Mouse (Mus musculus): Measurements from ENCODE around the gene Cdc14b.

The Cdc14b gene

DNA sequence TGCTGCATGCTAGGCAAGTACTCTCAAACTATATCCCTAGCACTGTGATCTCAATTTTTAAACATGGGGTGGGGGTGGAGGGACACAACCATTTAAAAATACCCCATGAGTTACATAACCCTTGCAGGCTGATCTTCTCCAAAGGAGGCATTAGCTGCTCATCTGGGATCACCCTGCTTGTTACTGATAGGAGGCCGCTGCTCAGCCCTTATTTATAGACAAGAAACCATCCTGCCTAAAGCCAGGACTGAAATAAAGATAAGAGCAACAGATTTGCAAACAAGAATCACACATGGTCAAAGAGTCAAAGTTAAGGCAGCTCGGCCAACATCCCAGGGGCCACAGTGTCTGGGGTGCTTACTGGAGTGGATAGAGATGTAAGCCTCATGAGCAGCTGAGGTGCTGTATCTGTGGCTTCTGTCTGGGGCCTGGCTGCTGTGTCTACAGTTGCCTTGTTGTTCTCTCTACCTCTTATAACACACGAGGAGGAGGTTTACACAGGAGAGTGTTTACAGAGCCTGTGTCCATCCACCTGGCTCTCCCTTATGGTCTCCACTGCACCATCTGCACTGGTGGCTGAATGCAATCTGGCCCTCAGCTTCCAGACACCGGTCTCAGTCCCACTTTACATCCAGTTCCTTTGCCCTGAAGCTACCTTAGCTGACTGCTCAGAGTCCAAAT lies 38.0 kb downstream of the Cdc14b start:
- DNase-seq (ENCODE audit: low spot score in 2 of 2): no peak

DNA sequence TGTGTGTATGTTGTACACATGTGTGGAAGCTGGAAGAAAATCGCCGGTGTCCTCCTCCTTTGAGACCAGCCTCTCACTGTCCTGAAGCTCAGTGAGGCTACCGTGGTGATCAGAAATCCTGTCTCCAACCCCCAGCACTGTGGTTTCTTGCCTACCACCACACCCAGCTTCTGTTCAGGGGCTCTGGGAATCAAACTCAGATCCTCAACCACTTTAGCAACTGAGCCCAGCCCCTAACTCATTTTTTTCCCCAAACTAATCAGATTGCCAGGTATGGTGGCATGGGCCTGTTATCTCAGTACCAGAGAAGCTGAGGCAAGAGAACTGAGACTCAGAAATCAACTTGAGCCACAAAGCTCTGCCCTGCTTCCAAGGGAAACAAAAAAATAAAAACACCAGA lies 39.3 kb downstream of the Cdc14b start:
- no peak for DNase-seq (ENCODE audit: low spot score in 2 of 2)

DNA sequence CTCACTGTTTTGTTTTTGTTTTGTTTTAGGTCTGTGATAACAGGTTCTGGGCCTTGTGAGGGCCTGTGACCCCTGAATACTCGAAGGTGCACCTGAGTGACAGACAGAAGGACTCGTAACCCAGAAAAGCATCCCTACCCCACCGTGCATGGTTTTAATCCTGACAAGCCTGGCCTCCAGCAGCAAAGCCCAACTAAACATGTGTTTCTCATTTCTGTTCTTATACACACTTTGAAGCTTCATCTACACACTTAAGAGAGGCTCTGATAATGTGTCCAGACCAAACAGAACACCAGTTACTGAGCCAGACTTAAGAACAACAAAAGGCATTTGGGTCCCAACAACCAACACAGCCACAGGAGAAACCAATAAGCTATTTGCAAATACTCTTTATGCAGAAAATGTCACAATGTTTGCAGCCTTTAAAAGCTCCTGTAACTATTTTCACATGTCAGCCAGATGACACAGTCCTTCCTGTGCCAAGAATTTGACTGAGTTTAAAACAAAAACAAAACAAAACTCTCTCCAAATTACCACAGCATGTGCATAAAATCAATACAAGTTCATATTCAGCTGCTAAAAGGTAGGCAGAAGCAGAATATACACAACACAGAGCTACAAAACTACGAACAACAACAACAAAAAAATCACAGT lies 39.9 kb downstream of the Cdc14b start:
- no peak for DNase-seq (ENCODE audit: low spot score in 2 of 2)

DNA sequence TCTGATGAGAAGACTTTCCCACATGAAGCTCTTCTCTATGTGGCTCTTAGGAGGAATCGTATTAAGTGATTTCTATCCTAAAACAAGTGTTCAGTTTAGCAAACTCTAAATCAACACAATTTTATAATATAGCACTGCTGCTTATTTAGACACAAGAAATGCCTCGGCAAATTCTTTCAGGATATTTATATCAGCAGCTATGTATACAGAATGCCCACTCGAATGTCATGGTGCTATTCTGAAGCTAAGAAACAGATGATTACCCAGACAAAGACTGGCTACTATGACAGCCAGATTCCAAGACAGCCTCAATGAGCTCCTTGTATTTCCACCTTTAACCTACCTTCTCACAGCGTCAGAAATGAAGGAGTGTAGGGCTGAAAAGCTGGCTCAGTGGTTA lies 42.0 kb downstream of the Cdc14b start:
- no peak for DNase-seq (ENCODE audit: low spot score in 2 of 2)

DNA sequence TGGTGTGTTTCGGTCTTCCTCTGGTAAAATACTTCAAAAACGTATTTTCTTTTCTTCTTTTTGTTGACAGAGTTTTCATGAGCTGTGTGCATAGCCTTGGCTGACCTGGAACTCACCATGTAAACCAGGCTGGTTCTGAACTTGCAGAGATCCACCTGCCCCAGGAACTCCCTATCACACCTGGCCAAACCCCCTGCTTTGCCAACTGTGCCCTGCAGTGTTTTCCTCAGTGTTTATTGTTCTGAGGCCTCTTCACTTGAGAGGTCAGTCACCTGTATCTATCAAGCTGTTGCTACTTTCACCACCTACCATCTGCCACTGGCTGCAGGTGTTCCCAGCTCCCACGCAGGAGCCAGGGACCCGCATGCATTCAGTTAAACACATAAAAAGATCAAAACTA lies 48.4 kb downstream of the Cdc14b start:
- DNase-seq (ENCODE audit: low spot score in 2 of 2): no peak

DNA sequence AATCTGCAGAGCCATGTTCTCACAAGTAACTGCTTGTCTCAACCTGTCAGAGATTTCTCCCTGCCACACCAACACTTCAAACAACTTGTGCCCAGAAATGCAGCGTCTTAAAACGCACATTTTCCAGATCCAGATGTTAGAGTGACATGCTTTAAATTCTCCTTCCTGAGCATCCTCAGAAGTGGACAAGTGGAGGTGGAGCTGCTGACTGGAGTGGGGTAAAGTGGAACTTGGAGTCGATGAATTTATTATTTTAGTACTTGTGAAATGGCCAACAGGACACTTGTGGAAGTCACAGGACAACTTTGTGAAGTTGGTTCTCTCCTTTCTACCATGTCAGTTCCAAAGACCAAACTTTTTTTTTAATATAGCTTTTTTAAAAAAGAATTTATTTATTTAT lies 49.4 kb downstream of the Cdc14b start:
- DNase-seq (ENCODE audit: low spot score in 2 of 2): no peak

DNA sequence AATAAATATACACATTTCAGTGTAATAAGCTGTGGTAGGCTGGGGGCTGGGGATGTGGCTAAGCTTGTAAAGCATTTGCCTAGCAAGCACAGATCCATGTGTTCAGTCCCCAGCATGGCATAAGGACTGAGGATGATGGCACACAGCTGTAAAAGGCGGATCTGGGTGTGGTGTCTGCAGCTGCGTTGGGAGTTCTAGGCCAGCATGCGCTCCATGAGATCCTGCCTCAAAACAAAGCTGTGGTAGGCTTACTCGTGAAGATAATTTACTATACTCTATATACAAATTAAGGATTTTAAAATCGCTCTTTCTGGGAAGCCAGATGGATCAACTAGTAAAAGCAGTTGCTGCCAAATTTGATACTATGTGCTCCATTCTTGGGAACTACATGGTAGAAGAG lies 60.2 kb downstream of the Cdc14b start:
- DNase-seq (ENCODE audit: low spot score in 2 of 2): no peak

DNA sequence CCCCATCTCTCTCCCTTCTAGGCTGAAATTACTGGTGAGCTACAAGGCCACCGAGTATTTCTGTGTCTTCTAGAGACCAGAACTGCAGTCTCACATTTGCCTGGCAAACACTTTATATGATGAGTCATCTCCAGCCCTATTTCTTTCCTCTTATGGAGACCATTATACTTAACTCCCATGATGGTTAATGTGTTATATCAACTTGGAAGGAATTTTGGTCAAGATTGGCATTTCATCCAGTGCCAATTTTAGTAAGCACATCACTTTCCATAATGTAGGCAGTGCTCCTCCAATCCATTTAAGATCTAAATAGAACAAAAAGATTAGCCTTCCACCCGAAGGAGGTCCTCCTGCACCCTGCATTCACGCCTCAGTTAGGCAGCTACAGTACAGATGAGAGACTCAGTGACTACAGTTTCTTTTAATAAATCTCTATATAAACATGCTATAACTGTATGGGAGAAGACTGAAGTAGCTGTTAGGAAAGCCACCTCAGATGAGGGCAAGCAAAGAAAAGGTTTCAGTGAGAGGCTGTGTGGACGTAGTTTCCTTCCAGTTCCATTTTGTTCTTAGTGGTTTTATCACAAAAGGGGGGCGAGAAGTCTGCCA lies 63.0 kb downstream of the Cdc14b start:
- no peak for DNase-seq (ENCODE audit: low spot score in 2 of 2)

DNA sequence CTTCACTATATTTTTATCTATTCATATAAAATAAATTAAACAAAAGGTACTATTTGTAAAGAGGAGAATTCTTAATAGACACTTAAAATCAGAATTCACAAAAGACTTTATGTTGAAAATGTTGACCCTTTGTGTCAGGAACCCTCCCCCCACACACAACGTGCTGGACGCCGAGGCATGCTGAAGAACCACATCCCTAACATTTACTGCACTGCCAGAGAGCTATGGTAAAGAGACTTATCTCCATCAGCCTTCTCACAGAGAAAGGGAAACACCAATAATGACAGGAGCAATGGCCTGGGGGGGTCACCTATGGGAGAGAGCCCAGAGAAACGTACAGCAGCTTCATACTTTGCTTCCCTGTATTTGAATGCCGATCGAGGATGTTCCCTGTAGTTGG lies 66.9 kb downstream of the Cdc14b start:
- no peak for DNase-seq (ENCODE audit: low spot score in 2 of 2)

DNA sequence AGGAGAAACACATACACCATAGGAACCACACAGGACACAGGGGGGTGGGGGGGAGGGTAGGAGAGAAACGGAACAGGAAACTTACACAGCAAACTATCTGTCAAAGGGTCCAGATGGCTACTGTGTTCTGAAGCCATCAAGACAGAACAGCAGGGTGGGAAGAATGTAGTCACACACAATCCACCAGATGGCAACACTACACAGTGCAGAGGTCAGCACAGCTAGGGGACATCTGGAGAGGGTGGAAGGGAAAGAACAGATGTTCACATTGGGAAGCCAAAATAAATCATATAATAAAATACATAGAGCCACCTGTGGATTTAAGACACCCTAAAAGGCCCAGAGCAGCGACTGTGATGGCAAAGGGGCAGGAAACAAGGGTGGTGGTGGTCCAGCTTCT lies 69.9 kb downstream of the Cdc14b start:
- no peak for DNase-seq (ENCODE audit: low spot score in 2 of 2)

DNA sequence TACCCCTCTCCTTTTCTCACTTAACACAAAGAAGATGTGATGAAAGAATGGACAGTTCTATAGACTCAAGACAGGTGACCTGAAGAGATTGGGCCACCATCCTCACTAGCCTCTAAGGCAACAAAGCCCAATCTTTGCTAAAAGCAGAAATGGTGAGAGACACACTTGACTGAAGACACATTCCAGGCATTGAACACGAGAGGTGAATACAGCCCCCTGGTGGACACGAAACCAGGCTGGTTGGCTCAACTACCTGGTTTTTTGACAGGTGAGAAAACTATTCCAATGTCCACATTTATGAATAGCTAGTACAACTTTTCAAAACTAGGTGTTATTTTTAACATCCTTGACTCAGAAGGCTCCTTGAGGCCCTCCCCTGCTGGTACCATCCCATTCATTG lies 70.4 kb downstream of the Cdc14b start:
- DNase-seq (ENCODE audit: low spot score in 2 of 2): no peak

DNA sequence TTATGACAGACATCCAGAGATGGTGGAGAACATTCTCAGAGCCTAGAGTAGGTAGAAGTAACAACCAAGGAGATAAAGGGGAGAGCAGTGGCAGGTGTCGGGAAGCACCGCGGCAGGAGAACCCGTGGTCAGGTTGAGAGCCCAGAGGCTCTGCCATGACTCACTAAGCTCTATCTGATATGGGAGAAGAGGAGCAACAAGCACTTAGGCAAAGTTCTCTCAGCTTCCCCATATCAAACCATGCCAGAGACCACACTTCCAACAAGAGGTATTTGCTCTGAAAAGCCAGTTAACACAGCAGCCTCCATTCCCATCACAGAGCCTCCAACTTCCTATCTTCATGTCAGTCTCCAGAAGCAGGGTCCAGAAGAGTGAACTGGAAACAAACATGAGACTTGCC lies 74.2 kb downstream of the Cdc14b start:
- no peak for DNase-seq (ENCODE audit: low spot score in 2 of 2)

DNA sequence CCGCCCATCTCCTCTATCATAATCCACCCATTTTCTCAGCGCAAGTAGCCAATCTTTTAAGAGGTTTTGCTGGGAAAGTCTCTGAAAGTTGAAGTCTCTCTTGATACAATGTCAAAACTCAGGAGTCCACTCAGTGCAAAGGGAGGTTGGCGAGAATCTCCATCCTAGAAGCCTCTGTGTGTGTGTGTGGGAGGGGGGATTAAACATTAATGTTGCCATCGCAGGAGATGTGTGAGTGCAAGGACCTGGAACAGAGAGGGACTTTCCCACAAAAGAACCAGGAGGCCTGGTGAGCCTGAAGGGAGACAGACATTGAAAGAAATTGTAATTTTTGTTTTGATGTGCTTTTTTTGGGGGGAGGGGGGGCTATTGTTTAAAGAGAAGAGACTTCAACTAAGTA lies 76.8 kb downstream of the Cdc14b start:
- no peak for DNase-seq (ENCODE audit: low spot score in 2 of 2)

DNA sequence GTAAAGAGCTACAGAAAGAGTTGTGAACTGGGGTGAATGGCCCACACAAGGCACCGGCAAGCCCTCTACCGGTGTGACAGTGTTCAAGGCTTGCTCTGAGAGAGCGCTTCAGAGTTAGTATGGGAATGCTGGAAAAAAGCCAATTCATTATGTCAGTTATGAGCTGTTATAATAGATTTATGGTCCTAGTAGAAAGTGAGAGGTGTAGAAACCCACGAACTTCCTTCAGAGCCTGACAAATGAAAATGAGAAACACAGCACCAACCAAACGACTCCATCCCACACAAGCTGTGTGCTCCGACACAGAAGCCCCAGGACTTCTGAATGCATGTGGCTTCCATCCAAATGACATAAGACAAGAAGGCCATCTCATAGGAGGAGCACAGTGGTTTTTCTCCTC lies 77.2 kb downstream of the Cdc14b start:
- no peak for DNase-seq (ENCODE audit: low spot score in 2 of 2)

DNA sequence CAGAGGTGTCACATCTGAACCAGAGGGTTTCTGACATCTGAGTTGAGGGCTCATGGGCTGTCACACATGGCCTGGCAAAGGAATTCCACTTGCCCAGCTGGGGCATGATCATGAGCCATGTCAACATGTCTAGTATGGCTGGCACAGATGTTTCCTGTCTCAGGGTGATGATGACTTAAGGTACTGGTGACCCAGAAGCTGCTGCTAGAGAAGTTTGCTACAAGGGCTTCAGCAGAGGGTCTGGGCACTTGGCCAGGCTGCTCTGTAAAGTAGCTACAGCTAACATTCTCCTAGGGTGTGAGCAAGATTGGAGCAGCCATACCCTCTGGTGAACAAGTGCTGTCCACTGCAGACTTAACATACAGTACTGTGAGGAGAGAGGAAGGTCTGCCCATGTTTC lies 88.0 kb downstream of the Cdc14b start:
- no peak for DNase-seq (ENCODE audit: low spot score in 2 of 2)

DNA sequence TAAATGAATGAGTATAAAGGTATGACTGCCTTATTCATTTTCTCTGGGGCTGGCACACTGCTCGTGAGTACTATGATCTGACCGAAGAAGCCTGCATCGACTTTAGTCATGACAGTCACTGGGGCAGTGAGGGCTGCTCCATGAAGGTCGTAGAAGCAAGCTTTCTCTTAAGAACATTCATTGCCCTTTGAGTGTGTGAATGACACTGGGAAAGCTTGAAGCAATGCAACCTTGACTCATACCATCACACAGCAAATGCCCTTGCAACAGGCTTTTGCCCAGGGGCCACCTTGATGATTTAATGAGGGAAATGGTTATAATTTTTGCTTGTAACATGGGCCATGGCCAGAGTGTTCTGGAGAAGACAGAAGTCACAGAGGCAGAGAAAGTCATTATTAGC lies 88.6 kb downstream of the Cdc14b start:
- no peak for DNase-seq (ENCODE audit: low spot score in 2 of 2)

DNA sequence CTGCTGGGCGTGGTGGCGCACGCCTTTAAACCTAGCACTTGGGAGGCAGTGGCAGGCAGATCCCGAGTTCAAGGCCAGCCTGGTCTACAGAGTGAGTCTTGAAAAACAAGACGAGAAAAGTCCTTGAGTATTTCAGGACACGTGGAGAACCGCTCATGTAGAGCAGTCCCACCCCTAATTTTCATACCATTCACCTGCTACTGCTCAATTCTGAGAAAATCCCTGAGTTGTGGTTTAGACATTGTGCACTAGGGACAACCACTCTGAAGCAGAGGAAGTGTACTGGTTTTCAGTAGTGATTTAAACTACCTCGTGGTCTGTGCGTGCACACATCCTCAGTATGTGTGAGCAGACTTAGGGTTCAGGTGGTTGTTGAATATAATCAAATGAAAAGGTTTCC lies 89.5 kb downstream of the Cdc14b start:
- DNase-seq (ENCODE audit: low spot score in 2 of 2): no peak

DNA sequence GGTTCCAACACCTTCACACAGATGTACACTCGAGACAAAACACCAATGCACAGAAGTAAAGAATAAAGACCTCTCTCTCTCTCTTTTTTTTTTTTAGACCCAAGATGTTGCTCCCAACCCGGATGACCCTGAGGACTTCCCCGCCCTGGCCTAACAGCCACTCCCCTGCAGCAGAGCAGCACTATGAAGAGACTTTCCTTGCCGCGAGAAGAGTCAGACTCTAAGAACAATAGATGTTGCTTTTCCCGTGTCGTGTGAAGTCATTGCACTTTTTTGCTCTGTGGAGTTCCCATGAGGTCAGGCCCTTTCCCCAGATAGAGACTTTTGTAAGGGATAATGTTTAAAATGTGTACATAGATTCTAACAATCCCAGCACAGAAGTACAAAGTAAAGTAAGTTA lies 89.9 kb downstream of the Cdc14b start:
- no peak for DNase-seq (ENCODE audit: low spot score in 2 of 2)

DNA sequence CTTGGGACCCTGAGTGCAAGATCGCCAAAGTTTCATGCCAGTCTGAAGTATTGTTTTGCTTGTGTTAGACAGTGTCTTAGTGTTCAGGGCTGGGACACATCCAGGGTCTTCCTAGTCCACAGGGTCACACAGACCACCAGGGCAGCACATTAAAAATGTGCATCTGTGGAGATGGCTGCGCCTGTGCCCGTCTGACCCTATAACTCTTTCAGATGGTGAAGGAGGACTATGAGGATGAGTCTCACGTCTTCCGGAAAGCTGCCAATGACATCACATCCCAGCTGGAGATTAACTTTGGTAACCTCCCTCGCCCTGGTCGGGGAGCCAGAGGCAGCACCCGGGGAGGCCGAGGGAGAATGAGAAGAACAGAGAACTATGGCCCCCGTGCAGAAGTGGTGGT lies 90.7 kb downstream of the Cdc14b start:
- DNase-seq (ENCODE audit: low spot score in 2 of 2): no peak

DNA sequence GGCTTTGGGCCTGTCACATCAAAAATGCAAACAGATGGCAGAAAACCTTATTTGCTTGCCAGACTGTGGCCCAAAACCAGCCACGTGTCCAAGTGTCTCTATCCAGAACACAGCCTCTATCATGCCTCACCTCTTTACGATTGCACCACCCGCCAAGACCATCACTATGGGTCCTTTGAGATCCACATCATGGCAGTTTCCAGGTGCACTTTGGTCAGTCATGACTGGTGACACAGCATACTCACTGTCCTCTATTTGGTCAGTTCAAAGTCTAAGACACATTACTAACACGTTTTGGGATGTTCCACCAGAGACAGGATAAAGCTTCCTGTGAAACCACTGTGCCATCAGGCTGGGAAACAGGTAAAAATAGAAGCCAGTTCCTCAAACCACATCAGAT lies 91.5 kb downstream of the Cdc14b start:
- DNase-seq (ENCODE audit: low spot score in 2 of 2): no peak

DNA sequence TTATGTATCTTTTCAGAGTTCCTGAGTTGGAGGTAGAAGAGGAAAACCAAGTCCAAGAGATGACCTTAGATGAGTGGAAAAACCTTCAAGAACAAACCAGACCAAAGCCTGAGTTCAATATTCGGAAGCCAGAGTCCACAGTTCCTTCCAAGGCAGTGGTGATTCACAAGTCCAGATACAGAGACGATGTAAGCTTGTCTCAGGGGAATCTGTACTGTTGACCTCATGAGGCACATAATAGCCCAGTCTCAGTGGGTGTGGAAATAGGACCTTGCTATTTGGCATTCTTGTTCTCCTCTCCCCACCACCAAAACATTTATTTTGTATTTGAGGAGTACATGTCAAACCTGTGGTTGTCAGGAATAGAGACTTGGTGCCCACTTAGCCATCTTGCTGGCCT lies 93.0 kb downstream of the Cdc14b start:
- DNase-seq (ENCODE audit: low spot score in 2 of 2): no peak

DNA sequence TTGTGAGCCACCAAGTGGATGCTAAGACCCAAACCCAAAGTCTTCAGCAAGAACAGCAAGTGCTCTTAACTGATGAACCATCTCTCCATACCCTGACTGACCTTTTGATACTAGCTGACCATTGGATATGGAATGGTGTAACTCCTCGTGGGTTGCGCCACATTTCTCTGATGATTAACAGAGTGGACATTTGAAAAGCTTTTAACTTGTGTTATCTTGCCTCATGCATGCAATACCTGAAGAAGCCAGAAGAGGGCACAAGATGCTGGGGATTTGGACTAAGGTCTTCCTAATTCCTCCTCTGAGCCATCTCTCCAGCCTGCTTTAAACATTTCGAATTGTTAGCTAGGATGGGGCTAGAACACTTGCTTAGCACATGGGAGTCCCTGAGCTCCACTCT lies 94.2 kb downstream of the Cdc14b start:
- peak; percentile 44 to 66 for DNase-seq (ENCODE audit: low spot score in 2 of 2)

DNA sequence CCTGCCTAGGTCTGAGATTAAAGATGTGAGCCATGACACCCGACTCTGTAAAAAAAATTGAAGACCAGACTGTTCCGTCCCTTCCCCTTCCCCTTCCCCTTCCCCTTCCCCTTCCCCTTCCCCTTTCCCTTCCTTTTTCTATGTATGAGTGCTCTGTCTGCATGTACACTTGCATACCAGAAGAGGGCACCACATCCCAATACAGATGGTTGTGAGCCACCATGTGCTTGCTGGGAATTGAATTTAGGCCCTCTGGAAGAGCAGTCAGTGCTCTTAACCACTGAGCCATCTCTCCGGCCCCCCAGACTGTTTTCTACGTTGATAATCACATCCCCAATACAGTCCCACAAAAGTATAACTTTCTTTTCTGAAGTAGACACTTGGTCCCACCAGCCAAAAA lies 94.8 kb downstream of the Cdc14b start:
- no peak for DNase-seq (ENCODE audit: low spot score in 2 of 2)
